Mouse (Mus musculus): ENCODE measurements around the gene Stk17b.

DNA sequence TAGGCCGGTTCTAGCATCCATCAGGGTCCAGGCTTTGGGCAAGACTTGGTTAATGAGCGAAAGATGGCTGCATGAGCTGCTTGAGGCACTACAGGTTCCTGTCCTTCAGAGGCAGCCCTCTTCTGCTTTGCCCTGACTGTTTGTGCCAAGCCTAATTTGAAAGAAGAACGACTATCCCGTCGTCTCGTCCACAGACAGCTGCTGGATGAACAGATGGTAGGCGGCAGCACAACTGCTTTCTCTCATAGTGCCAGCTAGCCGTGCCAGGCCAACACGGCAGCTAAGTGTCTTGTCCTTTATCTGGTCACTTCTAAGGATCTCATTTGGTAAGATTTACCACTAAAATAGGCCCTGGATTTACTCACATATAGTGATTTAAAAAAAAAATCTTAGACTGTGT is 44.1 kb upstream of the Stk17b start:
- TF ChIP-seq ZNF384 (IDR thresholded peaks at IDR 0.05; ENCODE audit: low read depth, low read length) (no peak), ZC3H11A (IDR thresholded peaks at IDR 0.05; ENCODE audit: borderline replicate concordance, low read depth, low read length) (no peak), CHD2 (IDR thresholded peaks at IDR 0.05; ENCODE audit: low read depth, low read length) (no peak)
